Mouse (Mus musculus): Measurements from ENCODE around the gene Hras. TPM values are rescaled to one million over a fixed set of nuclear protein-coding genes. Genes with fewer than 3 reads are reported as not detected.

Gene Hras
- polyA plus RNA-seq, 1 experiment from 2014 or later: 126 TPM

GRCm38 (mm10) chr7:141209526-141209925 is 15.7 kb upstream of the Hras start:
- Histone ChIP-seq H3K36me3 (ENCODE audit: insufficient read depth, low read length) (no peaks in the 10 kb centered on the region), H3K27ac (ENCODE audit: low read length) (no peak overlapping the region), H3K4me1 (ENCODE audit: insufficient read depth, low read depth, low read length) (no peaks in the 10 kb centered on the region), H3K4me3 (ENCODE audit: low read depth, low read length) (no peak overlapping the region), H3K9me3 (ENCODE audit: low read length) (no peaks in the 10 kb centered on the region), H3K4me2 (replicated peaks; ENCODE audit: low read depth, low read length) (no peak overlapping the region), H3K9ac (replicated peaks; ENCODE audit: low read depth) (no peak overlapping the region), H3K27me3 (replicated peaks; ENCODE audit: insufficient read depth, low read length) (0 out of 2 replicates have a peak, but pooled peaks cover 3% of the 10 kb centered on the region)
- DNase-seq (ENCODE audit: low spot score): no peak
- WGBS: 64% methylated on average over 3 of the region's 3 CpGs
- ATAC-seq: no peak
- TF ChIP-seq CTCF (IDR thresholded peaks at IDR 0.05) (no peak), EP300 (IDR thresholded peaks at IDR 0.05) (no peak)

DNA sequence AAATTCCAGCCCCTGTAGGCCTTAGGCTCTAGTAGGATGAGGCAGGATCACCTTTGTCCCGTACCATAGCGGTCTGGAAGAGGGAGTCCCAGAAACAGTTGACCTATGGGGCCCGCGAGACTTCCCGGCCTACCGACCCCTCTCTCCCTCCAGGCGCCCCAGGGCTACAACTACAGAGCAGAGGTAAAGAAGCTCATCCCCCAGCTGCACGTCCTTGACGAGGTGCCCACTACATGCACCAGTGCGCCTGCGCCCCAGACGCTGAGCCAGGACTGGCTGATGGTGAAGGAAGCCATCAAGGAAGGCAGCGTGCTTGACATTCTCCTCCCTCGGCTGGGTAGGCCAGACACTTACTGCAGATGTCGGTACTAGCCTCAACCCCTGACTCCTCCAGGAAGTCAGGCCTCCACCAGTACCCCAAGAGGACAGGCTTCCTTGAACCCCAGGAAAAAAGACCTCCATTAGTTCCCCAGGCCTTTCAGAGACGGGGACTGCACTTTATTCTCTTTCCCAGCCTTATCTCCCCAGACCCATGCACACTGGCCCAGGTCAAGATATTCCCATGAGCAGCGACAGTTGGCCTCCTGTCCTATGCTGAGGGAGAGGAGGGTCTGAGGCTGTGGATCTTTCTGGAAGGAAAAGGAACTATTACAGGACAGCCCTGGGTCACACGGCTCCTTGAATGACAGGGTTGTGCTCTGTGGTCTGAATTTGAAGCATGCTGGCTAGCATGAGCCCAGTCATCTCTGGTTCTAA is 12.6 kb upstream of the Hras start:
- no peak for TF ChIP-seq CTCF (IDR thresholded peaks at IDR 0.05)
- no peak for TF ChIP-seq EP300 (IDR thresholded peaks at IDR 0.05)
- ATAC-seq (no peak), DNase-seq (ENCODE audit: low spot score) (no peak)
- no peaks in the 10 kb centered on the region for H3K4me1 ChIP-seq (ENCODE audit: insufficient read depth, low read depth, low read length)
- no peak overlapping the region for H3K4me3 ChIP-seq (ENCODE audit: low read depth, low read length)
- H3K27me3 ChIP-seq (replicated peaks; ENCODE audit: insufficient read depth, low read length): 0 out of 2 replicates have a peak, but pooled peaks cover 3% of the 10 kb centered on the region
- no peak overlapping the region for H3K4me2 ChIP-seq (replicated peaks; ENCODE audit: low read depth, low read length)
- no peak overlapping the region for H3K9ac ChIP-seq (replicated peaks; ENCODE audit: low read depth)
- H3K27ac ChIP-seq (ENCODE audit: low read length): no peak overlapping the region
- WGBS: 89% methylated on average over 18 of the region's 18 CpGs
- H3K36me3 ChIP-seq (ENCODE audit: insufficient read depth, low read length): no peaks in the 10 kb centered on the region
- no peaks in the 10 kb centered on the region for H3K9me3 ChIP-seq (ENCODE audit: low read length)

DNA sequence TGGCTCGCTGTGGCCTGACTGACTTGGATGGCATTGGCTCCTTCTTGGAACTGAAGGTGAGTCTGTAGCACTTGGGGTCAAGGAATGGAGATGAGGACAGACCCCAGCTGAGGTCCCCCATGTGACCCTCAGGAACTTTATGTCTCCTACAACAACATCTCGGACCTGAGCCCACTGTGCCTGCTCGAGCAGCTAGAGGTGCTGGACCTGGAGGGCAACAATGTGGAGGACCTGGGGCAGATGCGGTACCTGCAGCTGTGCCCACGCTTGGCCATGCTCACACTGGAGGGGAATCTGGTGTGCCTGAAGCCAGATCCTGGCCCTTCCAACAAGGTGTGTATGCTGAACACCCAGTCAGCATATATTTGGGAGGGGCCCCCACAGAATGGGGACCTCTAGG is 11.7 kb upstream of the Hras start:
- Histone ChIP-seq H3K4me1 (ENCODE audit: insufficient read depth, low read depth, low read length) (no peaks in the 10 kb centered on the region), H3K9me3 (ENCODE audit: low read length) (no peaks in the 10 kb centered on the region), H3K4me2 (replicated peaks; ENCODE audit: low read depth, low read length) (no peak overlapping the region), H3K27me3 (replicated peaks; ENCODE audit: insufficient read depth, low read length) (0 out of 2 replicates have a peak, but pooled peaks cover 3% of the 10 kb centered on the region), H3K4me3 (ENCODE audit: low read depth, low read length) (no peak overlapping the region), H3K36me3 (ENCODE audit: insufficient read depth, low read length) (no peaks in the 10 kb centered on the region), H3K27ac (ENCODE audit: low read length) (no peak overlapping the region), H3K9ac (replicated peaks; ENCODE audit: low read depth) (no peak overlapping the region)
- no peak for TF ChIP-seq CTCF (IDR thresholded peaks at IDR 0.05)
- DNase-seq (ENCODE audit: low spot score): no peak
- no peak for ATAC-seq
- WGBS: 82% methylated on average over 5 of the region's 5 CpGs

DNA sequence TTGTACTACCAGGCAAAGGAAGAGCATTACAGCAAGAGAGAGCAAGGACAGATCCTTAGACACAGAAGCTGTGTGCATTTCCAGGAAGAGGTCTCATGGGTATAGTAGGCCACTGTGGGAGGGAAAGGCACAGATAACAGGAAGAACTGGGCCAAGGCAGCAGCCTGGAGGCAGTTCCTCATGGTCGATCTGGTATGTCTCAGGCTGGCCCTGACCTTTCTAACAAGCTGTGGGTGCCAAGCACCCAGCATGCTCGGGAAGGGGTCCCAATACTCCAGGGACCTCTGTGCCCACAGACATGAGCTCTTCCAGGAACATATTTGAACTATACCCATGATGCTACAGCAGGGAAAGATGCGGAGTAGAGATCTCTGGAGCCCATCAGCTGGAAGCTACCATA is 10.7 kb upstream of the Hras start:
- TF ChIP-seq CTCF (IDR thresholded peaks at IDR 0.05) (no peak), EP300 (IDR thresholded peaks at IDR 0.05) (no peak)
- no peaks in the 10 kb centered on the region for H3K9me3 ChIP-seq (ENCODE audit: low read length)
- H3K4me2 ChIP-seq (replicated peaks; ENCODE audit: low read depth, low read length): no peak overlapping the region
- H3K4me3 ChIP-seq (ENCODE audit: low read depth, low read length): no peak overlapping the region
- H3K27me3 ChIP-seq (replicated peaks; ENCODE audit: insufficient read depth, low read length): no peaks in the 10 kb centered on the region
- no peak overlapping the region for H3K9ac ChIP-seq (replicated peaks; ENCODE audit: low read depth)
- H3K4me1 ChIP-seq (ENCODE audit: insufficient read depth, low read depth, low read length): no peaks in the 10 kb centered on the region
- WGBS: 55% methylated on average over 3 of the region's 3 CpGs
- no peaks in the 10 kb centered on the region for H3K36me3 ChIP-seq (ENCODE audit: insufficient read depth, low read length)
- ATAC-seq: no peak
- no peak overlapping the region for H3K27ac ChIP-seq (ENCODE audit: low read length)
- DNase-seq (ENCODE audit: low spot score): no peak

DNA sequence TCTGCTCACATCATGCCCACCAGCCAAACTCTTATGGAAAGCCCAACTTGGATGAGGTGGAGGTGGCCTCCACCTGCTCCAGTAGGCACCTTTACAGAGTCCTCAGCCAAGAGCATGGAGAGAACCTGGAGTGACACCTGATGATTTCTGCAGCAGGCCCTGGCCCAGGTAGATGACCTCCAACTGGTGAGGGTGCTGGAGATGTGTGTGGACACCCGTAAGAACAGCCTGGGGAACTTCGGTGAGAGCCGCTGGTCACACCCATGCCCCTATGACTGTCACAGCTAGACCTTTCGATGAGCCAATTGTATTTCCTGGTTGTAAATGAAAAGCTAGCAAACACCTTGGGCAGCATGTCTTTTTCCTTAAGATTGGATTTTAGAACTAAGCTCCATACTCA is 4.3 kb upstream of the Hras start:
- TF ChIP-seq CTCF (IDR thresholded peaks at IDR 0.05) (no peak), EP300 (IDR thresholded peaks at IDR 0.05) (no peak)
- no peak for DNase-seq (ENCODE audit: low spot score)
- no peak overlapping the region for H3K9ac ChIP-seq (replicated peaks; ENCODE audit: low read depth)
- no peak overlapping the region for H3K27ac ChIP-seq (ENCODE audit: low read length)
- WGBS: 94% methylated on average over 4 of the region's 4 CpGs
- no peaks in the 10 kb centered on the region for H3K36me3 ChIP-seq (ENCODE audit: insufficient read depth, low read length)
- H3K9me3 ChIP-seq (ENCODE audit: low read length): no peaks in the 10 kb centered on the region
- H3K4me3 ChIP-seq (ENCODE audit: low read depth, low read length): no peak overlapping the region
- peaks cover 2% of the 10 kb centered on the region; the same call in 1 of the 2 replicates for H3K4me1 ChIP-seq (ENCODE audit: insufficient read depth, low read depth, low read length)
- ATAC-seq: no peak
- no peak overlapping the region for H3K4me2 ChIP-seq (replicated peaks; ENCODE audit: low read depth, low read length)
- no peaks in the 10 kb centered on the region for H3K27me3 ChIP-seq (replicated peaks; ENCODE audit: insufficient read depth, low read length)

DNA sequence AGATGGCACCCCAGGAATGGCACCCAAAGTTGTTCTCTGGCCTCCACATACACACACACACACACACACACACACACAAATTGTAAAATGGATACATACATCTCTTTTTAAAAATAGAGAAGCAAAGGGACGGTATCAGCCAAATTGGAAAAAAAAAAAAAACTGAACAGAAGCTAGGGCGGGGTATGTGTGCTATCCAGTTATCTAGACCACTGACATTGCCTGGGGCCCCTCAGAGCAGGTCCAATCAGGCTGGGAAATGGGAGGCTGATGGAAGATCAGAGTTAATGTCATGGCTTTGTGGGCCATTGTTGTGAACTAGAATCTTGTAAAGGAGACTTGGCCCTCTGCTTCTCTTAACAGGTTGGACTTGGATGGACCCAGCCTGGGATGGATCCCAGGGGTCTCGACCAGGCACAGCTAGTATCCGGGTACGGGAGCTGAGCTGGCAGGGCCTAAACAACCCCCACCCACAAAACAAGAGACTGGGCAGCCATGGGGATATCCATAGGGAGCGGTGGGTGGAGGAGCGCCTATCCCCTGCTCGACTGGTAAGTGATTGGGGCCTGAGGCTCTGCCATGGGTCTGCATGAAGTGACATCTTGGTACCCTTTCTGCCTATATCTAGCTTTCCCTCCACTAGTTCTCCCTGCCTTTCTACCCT is 2.9 kb upstream of the Hras start:
- 90% methylated on average over 8 of the region's 8 CpGs for WGBS
- Histone ChIP-seq H3K27ac (ENCODE audit: low read length) (no peak overlapping the region), H3K9me3 (ENCODE audit: low read length) (no peaks in the 10 kb centered on the region), H3K4me3 (ENCODE audit: low read depth, low read length) (no peak overlapping the region), H3K27me3 (replicated peaks; ENCODE audit: insufficient read depth, low read length) (no peaks in the 10 kb centered on the region), H3K36me3 (ENCODE audit: insufficient read depth, low read length) (peaks cover 5% of the 10 kb centered on the region; the same call in 1 of the 2 replicates), H3K4me1 (ENCODE audit: insufficient read depth, low read depth, low read length) (peaks cover 9% of the 10 kb centered on the region; the same call in 1 of the 2 replicates), H3K9ac (replicated peaks; ENCODE audit: low read depth) (no peak overlapping the region), H3K4me2 (replicated peaks; ENCODE audit: low read depth, low read length) (no peak overlapping the region)
- TF ChIP-seq EP300 (IDR thresholded peaks at IDR 0.05) (no peak), CTCF (IDR thresholded peaks at IDR 0.05) (no peak)
- ATAC-seq (no peak), DNase-seq (ENCODE audit: low spot score) (no peak)

All from lung, postnatal 0 days (tissue).